Mouse (Mus musculus) ovary, adult 18-20 months (tissue): Measurements from ENCODE around the gene Tigd2.

Experiments used
- DNase-seq: peaks from one replicate; pipeline ENCODE4 v3.0.0; 2022; ENCODE audit warnings: low spot score, mixed read lengths

Gene Tigd2

GRCm38 (mm10) chr6:59255909-59256308 lies 47.2 kb downstream of the Tigd2 start:
- DNase-seq: no peak
